Mouse (Mus musculus): ENCODE measurements at regions not wholly inside any gene's neighbourhood (a gene's known extent, or its start where the extent isn't known, plus 50 kb on each side); places are given as distances from the start of the nearest gene placed in this dataset.

DNA sequence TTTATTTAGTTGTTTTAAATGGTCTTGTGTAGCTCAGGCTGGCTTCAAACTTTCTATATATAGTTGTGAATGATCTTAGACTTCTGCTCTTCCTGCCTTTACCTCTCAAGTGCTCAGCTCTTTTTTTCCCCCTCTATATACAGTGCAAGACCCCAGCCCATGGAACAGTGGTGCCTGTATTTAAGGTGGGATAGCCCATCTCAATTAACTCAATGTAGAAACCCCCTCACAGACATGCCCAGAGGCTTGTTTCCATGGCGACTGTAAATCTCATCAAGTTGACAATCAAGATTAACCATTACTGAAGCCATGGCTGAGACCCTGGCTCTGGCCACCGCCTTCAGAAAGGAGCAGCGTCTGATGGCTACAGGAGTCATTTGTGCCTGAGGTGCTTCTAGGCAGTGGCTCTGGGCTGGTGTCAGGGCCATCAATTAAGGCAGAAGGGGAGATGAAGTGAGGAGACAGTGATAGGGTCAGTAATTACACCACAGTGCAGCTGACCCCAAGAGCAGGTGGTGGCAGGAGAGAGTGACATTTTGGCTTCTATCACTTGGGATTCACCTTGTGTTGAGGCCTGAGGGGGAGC is 161.4 kb upstream of the Cxcr4 start:
- TF ChIP-seq EP300 (IDR thresholded peaks at IDR 0.05; ENCODE audit: low read depth) (no peak), CTCF (IDR thresholded peaks at IDR 0.05; ENCODE audit: low read depth) (no peak)

Measured in liver, embryonic 14.5 days (tissue).